Mouse (Mus musculus) embryonic facial prominence, embryonic 14.5 days (tissue): ENCODE data around the gene Frat2. TPM values are rescaled to one million over a fixed set of nuclear protein-coding genes. Genes with fewer than 3 reads are reported as not detected.

Experiments used
- ATAC-seq: fragments of 200-750 bp; cut with Nextera tagmentation; 2 replicates; pipeline ENCODE4 v1.8.0; 2017; ENCODE audit warnings: low read depth, moderate number of reproducible peaks, moderate TSS enrichment
- DNase-seq: peaks from one replicate; pipeline ENCODE4 v3.0.0-alpha.2; 2015; ENCODE audit warnings: low spot score
- H3K27ac ChIP-seq: fragments of 300-500 bp; sonication (generic); replicated peaks from 2 replicates; pipeline ENCODE4 v1.5.1; 2014; ENCODE audit warnings: low read depth, mild to moderate bottlenecking, low read length, moderate library complexity
- H3K27me3 ChIP-seq: fragments of 300-500 bp; sonication (generic); replicated peaks from 2 replicates; pipeline ENCODE4 v1.6.1; 2014; ENCODE audit warnings: low read length; ENCODE audit not compliant: control insufficient read depth, insufficient read depth
- H3K36me3 ChIP-seq: fragments of 300-500 bp; sonication (generic); 2 replicates; pipeline ENCODE4 v1.6.1; 2014; ENCODE audit warnings: low read length, mixed read lengths; ENCODE audit not compliant: control insufficient read depth, insufficient read depth
- H3K4me1 ChIP-seq: fragments of 300-500 bp; sonication (generic); 2 replicates; pipeline ENCODE4 v1.6.1; 2014; ENCODE audit warnings: antibody characterized with exemption, low read length; ENCODE audit not compliant: control insufficient read depth, insufficient read depth
- H3K4me2 ChIP-seq: fragments of 300-500 bp; sonication (generic); 2 replicates; pipeline ENCODE4 v1.6.1; 2014; ENCODE audit warnings: low read depth, mild to moderate bottlenecking, low read length, moderate library complexity, mixed read lengths
- H3K4me3 ChIP-seq: fragments of 300-500 bp; sonication (generic); 2 replicates; pipeline ENCODE4 v1.5.1; 2014; ENCODE audit warnings: low read depth, mild to moderate bottlenecking, low read length
- H3K9ac ChIP-seq: fragments of 300-500 bp; sonication (generic); 2 replicates; pipeline ENCODE4 v1.6.1; 2014; ENCODE audit warnings: low read depth, mild to moderate bottlenecking, low read length, moderate library complexity, mixed read lengths
- H3K9me3 ChIP-seq: fragments of 300-500 bp; sonication (generic); 2 replicates; pipeline ENCODE4 v1.6.1; 2016; ENCODE audit warnings: low read length; ENCODE audit not compliant: control insufficient read depth
- WGBS: fragments of 180-500 bp; shearing (Covaris S2); extraction: QIAGEN DNeasy Blood & Tissue Kit; methylation state at CpG from one replicate; pipeline ENCODE4 v1.1.7; 2014; 5-methylcytosine and 5-hydroxymethylcytosine counted together
- polyA plus RNA-seq: library from polyadenylated mRNA; unstranded; fragments of >200 nt; fragmentation: Nextera tagmentation; extraction: Ambion mirVana; gene quantifications from 2 replicates; pipeline ENCODE4 v1.2.1, GENCODE M21; 2014

The Frat2 gene
- polyA plus RNA-seq, 1 experiment from 2014 or later, result 3.2 TPM

GRCm38 (mm10) chr19:41831718-41832391 is 16.1 kb downstream of the Frat2 start:
- H3K27ac ChIP-seq, result no peak overlapping the region
- 9% methylated on average over 14 of the region's 14 CpGs for WGBS
- peak; percentile 53 for DNase-seq
- peak overlapping the region; percentile 74 for H3K9ac ChIP-seq
- H3K9me3 ChIP-seq, result no peaks in the 10 kb centered on the region
- peaks cover 24% of the 10 kb centered on the region for H3K27me3 ChIP-seq
- peaks cover 9% of the 10 kb centered on the region; the same call in 1 of the 2 replicates for H3K4me1 ChIP-seq
- peak overlapping the region; percentile 68 for H3K4me3 ChIP-seq
- peak overlapping the region; percentile 99 for H3K4me2 ChIP-seq
- no peak for ATAC-seq
- H3K36me3 ChIP-seq, result no peaks in the 10 kb centered on the region

- Histone ChIP-seq H3K27ac (peak overlapping the region; percentile 77; the same call in 1 of the 2 replicates), H3K9me3 (no peaks in the 10 kb centered on the region), H3K27me3 (peaks cover 24% of the 10 kb centered on the region), H3K4me2 (peak overlapping the region; percentile 99), H3K4me3 (peak overlapping the region; percentile 68), H3K4me1 (peaks cover 9% of the 10 kb centered on the region; the same call in 1 of the 2 replicates), H3K9ac (peak overlapping the region; percentile 74), H3K36me3 (no peaks in the 10 kb centered on the region)
- 2% methylated on average over 19 of the region's 19 CpGs for WGBS
- DNase-seq, result peak; percentile 36
- no peak for ATAC-seq
These were observed 16.8 kb downstream of the Frat2 start for GRCm38 (mm10) chr19:41831101-41831570.

- peak overlapping the region; percentile 68 for H3K4me3 ChIP-seq
- H3K4me2 ChIP-seq, result peak overlapping the region; percentile 99
- 0% methylated on average over 39 of the region's 112 CpGs for WGBS
- ATAC-seq (peak; percentile 51), DNase-seq (peak; percentile 43)
- no peaks in the 10 kb centered on the region for H3K36me3 ChIP-seq
- H3K9ac ChIP-seq, result peak overlapping the region; percentile 74
- peaks cover 24% of the 10 kb centered on the region for H3K27me3 ChIP-seq
- H3K4me1 ChIP-seq, result peaks cover 9% of the 10 kb centered on the region; the same call in 1 of the 2 replicates
- no peaks in the 10 kb centered on the region for H3K9me3 ChIP-seq
- H3K27ac ChIP-seq, result peak overlapping the region; percentile 77; the same call in 1 of the 2 replicates
These were observed 17.6 kb downstream of the Frat2 start for GRCm38 (mm10) chr19:41830106-41831031.

GRCm38 (mm10) chr19:41829381-41830105 is 18.4 kb downstream of the Frat2 start, which contains the start of gene Frat1:
Gene Frat1, plus strand, starts transcription at chr19:41829970.
- Histone ChIP-seq H3K4me2 (peak within 1 kb of the TSS; percentile 99), H3K4me1 (peaks cover 9% of the 10 kb centered on the region; the same call in 1 of the 2 replicates), H3K9me3 (no peaks in the 10 kb centered on the region), H3K9ac (peak within 1 kb of the TSS; percentile 74), H3K27me3 (peaks cover 24% of the 10 kb centered on the region), H3K4me3 (peak within 1 kb of the TSS; percentile 68), H3K27ac (peak within 1 kb of the TSS; percentile 77), H3K36me3 (no peaks in the 10 kb centered on the region)
- 1% methylated on average over 30 of the region's 39 CpGs for WGBS
- peak; percentile 94 for DNase-seq
- peak; percentile 95 for ATAC-seq

DNA sequence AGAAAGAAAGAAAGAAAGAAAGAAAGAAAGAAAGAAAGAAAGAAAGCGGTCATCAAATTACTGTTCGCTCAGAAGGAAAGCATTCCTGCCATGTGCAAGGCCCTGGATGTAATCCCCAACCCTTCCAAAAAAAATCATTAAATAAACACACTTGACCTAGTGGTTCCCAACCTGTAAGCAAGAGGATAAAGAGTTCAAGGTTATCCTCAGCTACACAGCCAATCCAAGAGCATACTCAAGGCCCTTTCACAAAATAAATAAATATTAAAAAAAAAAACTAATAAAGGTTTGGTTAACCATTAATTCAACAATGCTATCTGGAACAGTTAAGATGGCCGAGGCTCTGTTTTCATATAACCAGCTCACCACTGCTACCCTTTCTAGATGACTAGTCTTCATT is 19.0 kb downstream of the Frat2 start:
- WGBS, result 74% methylated on average over 3 of the region's 3 CpGs
- DNase-seq (no peak), ATAC-seq (no peak)
- H3K36me3 ChIP-seq, result no peaks in the 10 kb centered on the region
- H3K9me3 ChIP-seq, result no peaks in the 10 kb centered on the region
- 0 out of 2 replicates have a peak overlapping the region, but pooled peaks have one; percentile 34 for H3K9ac ChIP-seq
- peaks cover 24% of the 10 kb centered on the region for H3K27me3 ChIP-seq
- H3K27ac ChIP-seq, result peak overlapping the region; percentile 61; the same call in 1 of the 2 replicates
- peaks cover 9% of the 10 kb centered on the region; the same call in 1 of the 2 replicates for H3K4me1 ChIP-seq
- H3K4me2 ChIP-seq, result peak overlapping the region; percentile 99
- peak overlapping the region; percentile 68; the same call in 1 of the 2 replicates for H3K4me3 ChIP-seq

GRCm38 (mm10) chr19:41826529-41826928 is 21.4 kb downstream of the Frat2 start:
- WGBS, result 78% methylated on average over 3 of the region's 3 CpGs
- DNase-seq (no peak), ATAC-seq (no peak)
- Histone ChIP-seq H3K9me3 (no peaks in the 10 kb centered on the region), H3K36me3 (no peaks in the 10 kb centered on the region), H3K4me3 (no peak overlapping the region), H3K27ac (no peak overlapping the region), H3K27me3 (peaks cover 9% of the 10 kb centered on the region), H3K9ac (no peak overlapping the region), H3K4me2 (no peak overlapping the region), H3K4me1 (peaks cover 4% of the 10 kb centered on the region; the same call in 1 of the 2 replicates)

DNA sequence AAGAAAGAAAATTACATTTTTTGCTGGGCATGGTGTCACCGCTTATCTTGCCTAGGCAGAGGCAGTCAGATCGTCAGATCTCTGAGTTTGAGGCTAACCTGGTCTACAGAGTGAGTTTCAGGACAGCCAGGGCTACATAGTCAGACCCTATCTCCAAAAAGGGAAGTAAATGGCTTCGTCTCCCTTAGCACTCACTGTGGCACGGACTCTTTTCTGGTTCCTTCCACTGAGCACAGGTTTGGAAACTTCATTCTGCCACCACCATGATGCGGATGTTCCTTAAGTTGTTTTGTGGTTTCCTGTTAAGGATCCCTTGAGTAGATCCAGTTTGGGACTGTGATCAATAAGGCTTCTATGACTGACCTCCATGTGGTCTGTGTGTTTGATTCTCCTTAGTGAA is 23.0 kb downstream of the Frat2 start:
- DNase-seq (no peak), ATAC-seq (no peak)
- Histone ChIP-seq H3K4me2 (no peak overlapping the region), H3K27me3 (no peaks in the 10 kb centered on the region), H3K36me3 (no peaks in the 10 kb centered on the region), H3K27ac (no peak overlapping the region), H3K4me1 (no peaks in the 10 kb centered on the region), H3K9me3 (no peaks in the 10 kb centered on the region), H3K4me3 (no peak overlapping the region), H3K9ac (no peak overlapping the region)
- WGBS, result 86% methylated on average over 5 of the region's 5 CpGs

DNA sequence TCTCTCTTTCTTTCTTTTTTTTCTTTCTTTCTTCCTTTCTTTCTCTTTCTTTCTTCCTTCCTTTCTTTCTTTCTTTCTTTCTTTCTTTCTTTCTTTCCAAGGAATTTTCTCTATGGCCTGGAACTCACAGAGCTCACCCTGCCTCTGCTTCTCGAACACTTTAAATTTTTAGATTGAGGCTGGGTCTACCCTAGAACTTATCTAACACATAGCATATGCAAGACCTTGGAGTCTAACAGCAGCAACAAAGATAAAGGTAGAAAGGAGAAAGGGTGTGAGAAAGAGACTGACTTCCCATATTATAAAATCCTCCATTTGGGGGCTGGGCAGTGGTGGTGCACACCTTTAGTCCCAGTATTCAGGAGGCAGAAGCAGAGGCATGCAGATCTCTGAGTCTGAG is 25.3 kb downstream of the Frat2 start:
- no peak overlapping the region for H3K9ac ChIP-seq
- H3K36me3 ChIP-seq, result no peaks in the 10 kb centered on the region
- no peaks in the 10 kb centered on the region for H3K4me1 ChIP-seq
- H3K4me2 ChIP-seq, result no peak overlapping the region
- H3K4me3 ChIP-seq, result no peak overlapping the region
- 81% methylated on average over 1 of the region's 1 CpGs for WGBS
- no peaks in the 10 kb centered on the region for H3K27me3 ChIP-seq
- DNase-seq (no peak), ATAC-seq (no peak)
- H3K9me3 ChIP-seq, result no peaks in the 10 kb centered on the region
- H3K27ac ChIP-seq, result no peak overlapping the region
